Mouse (Mus musculus) 3134 (cell line): ENCODE measurements around the gene Nxpe3.
"Not testable (repeated sequence)": the region's sequence is repeated elsewhere in the genome, so short reads cannot be mapped to it uniquely, and the experiment has no call there.

Experiments used
- DNase-seq: peaks from one replicate; pipeline ENCODE4 v3.0.0-alpha.2; 2011; ENCODE audit warnings: low spot score; ENCODE audit not compliant: insufficient read length; ENCODE audit errors: extremely low read depth

Nxpe3 gene

DNA sequence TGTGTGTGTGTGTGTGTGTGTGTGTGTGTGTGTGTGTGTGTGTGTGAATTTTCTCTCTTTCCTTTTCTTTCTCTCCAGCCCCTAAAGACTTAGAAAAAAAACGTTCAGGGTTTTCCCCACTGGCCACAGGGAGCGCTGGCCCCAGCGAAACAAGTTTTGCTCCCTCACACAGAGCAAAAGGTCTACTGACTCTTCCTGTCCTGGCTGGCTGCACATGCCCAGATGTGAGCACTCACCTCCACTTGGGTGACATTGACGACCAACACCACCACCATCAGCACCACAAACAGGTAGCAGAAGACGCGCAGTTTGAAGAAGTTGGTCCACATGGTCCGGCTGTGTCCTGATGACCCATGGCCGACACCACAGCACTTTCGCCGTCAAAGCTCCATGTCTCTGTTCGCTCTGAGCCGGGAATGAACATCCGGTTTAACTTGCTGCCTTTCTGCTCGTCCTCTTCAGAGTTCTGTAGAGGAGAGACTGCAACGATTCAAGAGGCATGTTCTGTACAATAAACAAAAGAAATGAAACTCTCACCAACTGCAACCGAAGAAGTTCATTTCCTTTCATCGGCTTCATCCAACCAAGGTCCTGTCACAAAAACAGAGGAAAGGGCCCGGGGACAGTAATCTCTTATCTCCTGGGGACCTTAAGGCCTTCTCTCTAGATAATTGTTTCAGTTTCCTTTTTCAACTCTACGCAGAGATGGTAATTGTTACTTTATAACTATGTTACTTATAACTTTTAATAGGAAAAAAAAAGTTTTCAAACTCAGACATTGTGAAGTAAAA, 4.5 kb downstream of the Nxpe3 start:
- no peak for DNase-seq

DNA sequence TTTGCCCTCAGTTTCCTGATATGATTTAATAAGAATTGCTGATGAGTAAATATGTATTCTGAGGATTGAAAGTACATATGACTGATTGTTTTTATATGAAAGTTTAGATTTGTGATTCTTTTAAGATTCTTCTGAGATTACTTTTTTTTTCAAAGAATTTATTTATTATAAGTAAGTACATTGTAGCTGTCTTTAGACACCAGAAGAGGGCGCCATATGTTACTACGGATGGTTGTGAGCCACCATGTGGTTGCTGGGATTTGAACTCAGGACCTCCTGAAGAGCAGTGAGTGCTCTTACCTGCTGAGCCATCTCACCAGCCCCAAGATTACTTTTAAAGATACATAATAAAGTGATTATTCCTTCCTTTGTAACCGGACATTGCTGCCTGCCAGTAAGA, 5.6 kb downstream of the Nxpe3 start:
- no peak for DNase-seq

DNA sequence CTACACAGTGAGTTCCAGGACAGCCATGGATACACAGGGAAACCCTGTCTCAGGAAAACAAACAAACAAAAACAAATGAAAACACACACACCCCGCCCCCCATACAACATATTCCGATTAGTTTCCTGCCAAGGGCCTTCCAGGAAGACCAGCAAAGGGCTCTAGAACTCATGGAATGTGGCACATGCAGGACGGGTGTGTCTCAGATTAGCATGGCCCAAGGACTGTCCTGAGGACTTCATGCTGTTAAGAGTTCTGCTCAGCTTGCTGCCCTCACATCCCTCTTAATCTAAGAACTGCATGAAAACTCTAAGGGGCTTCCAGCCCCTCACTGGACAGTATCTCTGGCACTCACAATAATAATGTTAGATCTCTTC, 6.5 kb downstream of the Nxpe3 start:
- no peak for DNase-seq

DNA sequence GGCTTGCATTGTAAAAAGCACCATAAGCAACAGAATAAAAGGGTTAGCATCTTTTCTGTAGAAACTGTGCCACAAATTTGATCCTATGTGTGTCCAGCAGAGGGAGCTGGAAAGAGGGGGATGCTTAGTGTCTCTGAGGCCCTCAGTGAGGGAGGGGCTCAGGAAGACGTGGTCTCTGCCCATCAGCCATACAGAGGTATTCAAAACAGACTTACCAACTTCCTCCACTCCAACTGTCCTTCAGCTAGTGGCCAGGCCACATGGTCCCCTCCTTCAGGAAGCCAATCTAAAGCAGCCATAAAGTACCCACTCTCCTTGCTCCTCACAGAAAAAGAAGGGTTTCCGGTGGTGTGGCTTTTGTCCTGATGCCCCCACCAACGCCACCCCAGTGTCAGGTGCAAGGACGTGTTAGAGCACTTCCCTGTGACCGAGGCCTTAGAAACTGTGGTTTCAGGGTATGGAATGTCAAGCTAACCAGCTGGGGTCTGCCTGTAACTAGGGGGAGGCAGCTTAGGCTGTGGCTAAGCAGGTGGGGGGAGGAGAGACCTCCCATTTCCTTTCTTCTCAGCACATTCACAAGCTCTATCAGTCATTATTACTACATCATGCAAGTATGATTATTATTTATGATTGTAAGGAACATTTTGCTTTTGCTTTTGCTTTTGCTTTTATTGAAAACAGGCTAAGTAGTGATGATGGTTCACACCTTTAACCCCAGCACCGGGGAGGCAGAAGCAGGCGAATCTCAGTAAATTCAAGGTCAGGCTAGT, 7.1 kb downstream of the Nxpe3 start:
- DNase-seq, result no peak

DNA sequence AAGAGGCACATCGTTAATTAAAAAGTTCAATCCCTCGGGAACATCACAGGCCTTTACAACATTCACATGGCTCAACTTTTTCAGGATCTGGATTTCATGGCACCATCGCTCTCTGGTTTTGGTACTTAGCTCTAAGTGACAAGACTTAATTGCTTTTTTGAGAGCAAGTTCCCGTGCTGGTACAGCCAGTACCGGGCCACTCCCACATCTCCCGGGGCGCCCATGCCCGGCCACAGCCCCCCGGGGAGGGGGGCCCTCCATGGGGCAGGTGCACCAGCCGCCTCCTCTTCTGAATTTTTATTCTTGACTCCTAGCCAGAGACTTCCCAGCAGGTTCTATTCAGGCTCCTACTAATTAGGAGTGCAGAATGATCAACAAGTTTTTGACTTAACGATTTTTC, 10.8 kb downstream of the Nxpe3 start:
- DNase-seq, result no peak

DNA sequence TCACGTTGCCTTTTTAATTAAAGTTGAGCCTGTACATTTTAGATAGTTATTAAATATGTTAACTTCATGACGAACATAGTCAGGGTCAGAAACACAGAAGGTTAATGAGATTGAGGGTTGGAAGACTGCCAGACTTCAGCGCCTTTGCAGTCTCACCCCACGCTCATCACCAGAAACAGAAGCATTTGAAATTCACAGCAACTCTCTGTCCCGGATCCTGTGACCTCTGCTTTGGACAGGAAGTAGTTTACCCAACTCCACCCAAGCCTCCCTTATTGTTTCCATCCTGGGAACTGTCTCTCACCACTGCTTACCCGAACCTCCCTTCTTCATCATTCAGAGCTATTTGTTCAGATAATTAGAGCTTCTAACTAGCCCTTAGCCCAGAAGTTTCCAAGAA, 19.1 kb downstream of the Nxpe3 start:
- DNase-seq, result no peak

DNA sequence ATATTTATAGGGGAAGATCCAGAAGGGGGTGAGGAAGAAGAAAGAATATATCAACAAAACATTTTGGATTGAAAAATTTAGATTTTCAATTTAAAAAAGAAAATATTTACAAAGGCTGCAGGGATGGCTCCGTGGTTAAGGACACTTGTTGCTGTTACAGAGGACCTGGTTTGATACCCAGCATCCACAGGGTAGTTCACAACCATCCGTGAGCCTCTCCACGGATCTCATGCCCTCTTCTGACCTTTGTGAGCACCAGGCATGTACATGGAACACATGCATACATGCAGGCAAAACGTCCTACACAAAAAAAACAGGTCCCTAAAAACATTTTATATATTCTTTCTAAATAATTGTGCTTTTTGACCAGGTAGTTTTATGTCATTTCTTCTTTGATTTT, 31.3 kb downstream of the Nxpe3 start:
- no peak for DNase-seq

DNA sequence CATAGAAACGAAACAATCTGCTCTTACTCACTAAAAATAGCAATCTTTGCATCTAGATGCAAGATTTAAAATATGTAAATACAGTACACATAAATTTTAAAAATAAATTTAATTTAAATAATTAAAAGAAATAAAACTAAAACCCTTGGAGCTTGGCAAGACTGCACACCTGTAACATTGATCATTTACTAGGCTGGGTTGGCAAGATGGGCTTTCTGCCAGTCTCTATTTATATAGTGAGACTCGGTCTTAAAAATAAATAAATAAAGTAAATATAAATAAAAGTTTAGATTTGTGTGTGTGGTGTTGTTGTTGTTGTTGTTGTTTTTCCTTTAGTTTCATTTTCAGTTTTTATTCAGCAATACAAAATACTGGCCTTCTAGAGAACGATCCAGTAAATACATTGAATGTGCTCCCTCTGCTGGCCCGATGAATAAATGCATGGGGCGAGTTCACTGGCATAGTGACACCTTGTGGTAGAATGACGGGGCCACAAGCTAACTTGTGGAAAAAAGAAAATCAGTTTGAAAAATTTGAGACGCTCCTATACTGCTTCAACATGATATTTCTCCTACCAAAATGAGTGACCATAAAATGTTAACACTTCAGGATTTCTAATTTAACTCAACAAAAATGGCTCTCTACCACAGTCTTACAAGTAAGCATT, 31.8 kb downstream of the Nxpe3 start:
- peak; percentile 40 for DNase-seq

DNA sequence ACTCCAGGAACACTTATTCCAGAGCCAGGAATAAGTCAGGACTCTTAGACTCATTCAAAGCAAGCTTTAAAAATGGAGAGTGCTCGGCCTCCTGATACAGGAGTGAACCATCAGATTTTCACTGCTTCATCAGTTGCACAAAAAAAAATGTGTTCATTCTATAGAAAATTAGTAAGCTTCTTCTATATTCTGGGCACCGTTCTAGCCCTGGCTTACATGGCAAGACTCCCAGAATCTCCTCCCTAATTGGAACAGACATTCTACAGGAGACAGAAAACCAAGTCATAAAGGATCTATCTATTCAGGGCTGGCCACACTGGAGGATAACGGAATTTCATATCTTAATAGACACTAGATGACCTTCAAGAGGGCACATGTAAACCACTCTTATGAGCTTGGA, 34.0 kb downstream of the Nxpe3 start:
- DNase-seq, result no peak

DNA sequence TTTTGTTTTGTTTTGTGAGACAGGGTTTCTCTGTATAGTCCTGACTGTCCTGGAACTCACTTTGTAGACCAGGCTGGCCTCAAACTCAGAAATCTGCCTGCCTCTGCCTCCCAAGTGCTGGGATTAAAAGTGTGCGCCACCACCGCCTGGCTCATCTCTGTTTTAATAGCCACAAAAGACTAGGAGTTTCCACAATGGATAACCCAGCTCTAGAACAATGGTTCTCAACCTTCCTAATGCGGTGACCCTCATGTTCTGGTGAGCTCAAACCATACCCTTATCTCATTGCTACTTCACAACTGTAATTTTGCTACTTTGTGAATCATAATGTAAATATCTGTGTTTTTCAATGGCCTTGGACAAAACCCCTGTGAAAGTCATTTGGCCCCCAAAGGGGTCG, 35.7 kb downstream of the Nxpe3 start:
- not testable (repeated sequence) for DNase-seq

DNA sequence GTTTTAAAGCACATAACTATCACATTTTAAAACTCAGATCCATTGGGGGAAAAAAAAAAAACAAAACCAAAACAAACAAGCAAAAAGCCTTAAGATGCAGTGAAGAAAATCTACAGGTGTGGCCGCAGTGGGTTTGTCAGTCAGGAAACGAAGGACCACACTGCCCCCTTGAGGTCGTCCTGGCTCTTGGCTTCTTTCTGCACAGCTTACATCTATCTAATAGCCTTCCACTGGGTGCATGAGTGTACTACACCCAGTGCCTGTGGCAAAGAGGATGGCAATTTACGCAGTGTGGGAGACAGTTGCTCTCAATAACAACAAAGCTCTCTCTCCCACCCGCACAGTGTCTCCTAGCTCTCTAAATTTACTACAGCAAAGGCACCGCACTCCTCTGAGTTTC, 36.6 kb downstream of the Nxpe3 start:
- DNase-seq, result peak; percentile 26

DNA sequence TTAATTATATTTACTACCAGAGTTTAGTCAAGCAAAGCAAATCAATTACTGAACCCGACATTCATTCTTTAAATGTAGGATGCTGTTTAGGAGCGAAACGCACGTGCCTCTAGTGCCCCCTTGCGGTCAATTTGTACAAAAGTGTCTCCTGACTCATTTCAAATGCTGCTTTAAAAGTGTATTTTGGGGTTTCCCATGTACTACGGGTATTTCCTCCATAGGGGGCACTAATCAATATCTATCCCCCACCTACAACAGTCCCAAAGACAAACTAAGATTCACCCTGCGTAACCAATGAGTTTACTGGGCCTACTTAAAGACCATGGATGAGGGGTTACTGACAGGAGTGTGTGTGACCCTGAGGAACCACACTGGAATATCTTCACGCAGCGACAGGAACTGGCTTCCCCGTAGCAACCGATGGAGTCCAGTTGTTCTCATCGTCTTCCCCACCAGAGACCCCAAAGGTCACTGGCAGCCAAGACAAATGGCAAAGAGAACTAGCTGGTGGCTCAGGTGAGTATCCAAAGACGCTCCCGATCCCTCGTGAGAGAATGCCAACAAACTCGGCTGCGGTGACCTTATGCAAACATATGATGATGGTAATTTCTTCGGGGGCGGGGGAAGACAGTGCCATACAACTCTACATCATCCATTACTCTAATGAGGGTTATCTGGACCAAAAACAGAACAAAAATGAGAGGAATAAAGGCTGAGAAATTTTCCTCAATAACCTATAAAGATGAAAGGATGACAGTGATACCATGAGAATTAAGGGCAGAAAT, 42.0 kb downstream of the Nxpe3 start:
- no peak for DNase-seq

DNA sequence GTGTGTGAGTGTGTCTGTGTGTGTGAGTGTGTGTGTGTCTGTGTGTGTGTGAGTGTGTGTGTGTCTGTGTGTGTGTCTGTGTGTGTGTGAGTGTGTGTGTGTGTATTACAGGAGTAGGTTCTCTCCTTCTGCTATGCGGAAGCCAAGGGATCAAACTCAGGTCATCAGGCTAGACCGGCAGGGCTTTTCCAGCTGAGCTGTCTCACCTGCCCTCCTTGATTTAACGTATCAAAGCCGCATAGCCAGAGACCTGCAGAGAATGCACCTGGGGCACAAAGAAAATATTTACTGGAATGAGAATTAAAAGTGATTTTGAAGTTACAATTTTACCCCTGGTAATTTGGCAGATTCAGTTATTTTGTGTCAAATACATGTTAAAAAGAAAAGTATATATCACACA, 42.6 kb downstream of the Nxpe3 start:
- no peak for DNase-seq

DNA sequence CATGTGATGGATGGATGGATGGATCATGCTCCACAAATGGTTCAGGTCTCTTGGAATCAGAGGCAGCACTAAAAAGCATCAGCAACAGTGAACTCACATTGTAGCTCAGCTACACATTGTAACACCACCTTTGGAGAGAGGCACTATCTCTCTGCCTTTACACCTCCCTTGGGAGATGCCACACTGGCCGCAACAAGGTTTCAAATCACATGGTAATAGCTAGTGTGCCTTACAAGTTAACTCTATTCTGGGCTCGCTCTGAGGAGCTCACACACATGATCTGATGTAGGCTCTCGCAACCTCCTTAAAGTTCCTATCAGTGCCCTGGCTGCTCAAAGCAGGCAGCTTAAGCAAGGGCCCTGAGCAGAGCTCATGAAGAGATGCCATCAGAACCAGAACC, 44.6 kb downstream of the Nxpe3 start:
- DNase-seq, result no peak

DNA sequence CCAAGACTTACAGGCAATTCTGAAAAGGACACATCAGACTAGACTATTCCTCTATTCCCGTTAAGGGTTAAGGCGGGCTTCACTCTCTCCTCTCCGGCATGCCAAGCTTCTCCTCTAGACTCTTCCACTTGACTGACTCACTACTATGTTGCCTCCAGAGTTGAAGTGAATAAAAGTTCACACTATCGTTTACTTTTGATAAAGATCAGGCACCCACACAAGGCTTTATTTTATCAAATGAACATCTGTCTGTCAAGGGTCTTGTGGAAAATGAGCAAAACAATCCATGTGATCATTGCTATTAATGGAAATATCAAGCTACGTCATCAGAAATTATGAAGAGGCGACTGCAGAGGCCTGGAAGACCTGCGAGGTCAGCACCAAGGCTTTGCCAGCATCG, 47.4 kb downstream of the Nxpe3 start:
- DNase-seq, result no peak

DNA sequence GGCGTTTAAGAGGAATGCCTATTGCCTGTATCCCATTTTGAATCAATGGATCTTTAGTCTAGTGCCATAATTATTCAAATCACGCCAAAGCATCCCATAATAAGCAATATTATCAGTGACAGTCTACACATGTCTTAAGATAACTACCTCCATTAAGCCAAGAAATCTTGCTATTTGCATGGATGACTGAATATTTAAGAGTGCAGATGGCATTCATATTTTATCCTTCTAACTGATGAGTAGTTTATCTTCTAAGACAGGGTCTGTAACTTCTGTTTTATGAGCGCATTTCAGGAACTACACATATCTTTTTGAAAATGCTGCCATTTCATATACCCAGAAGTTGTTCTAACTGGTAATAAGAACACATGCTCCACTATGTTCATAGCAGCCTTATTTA, 50.2 kb downstream of the Nxpe3 start:
- DNase-seq, result no peak

DNA sequence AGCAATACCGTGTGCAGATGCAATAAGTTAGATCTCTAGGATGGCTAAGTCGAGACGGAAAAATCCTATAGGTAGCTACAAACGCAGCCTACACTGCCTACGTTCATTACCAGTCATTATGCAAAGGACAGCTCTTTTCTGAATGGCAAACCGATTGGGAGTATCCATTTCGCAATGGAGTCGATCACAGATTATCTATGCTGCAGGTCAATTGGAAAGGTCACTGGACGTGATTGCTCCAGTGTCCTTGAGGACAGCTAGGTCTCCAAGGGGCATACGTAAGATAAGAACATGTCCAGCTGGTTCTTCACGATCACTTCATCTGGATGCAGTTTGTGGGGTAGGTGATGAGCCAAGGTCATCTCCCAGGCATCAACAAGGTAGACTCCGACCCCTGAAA, 51.2 kb downstream of the Nxpe3 start:
- no peak for DNase-seq

DNA sequence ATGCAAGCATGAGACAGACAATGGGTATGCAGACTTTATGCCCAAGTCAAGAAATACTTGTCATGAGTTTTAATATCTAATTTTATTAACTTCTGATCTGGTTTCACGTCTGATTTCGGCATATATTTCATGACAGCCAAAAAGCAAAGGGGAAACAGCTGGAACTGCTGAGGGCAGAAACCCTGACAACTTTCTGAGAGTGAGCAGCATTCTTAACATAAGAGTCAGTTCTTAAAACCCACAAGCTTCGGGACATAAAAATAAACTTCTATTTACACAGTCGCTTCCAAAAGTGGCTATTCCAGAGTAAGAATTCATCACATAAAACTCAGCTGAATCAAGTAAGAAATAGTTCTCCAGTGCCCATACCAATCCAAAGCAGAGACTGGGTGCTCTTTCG, 52.0 kb downstream of the Nxpe3 start:
- DNase-seq, result no peak

DNA sequence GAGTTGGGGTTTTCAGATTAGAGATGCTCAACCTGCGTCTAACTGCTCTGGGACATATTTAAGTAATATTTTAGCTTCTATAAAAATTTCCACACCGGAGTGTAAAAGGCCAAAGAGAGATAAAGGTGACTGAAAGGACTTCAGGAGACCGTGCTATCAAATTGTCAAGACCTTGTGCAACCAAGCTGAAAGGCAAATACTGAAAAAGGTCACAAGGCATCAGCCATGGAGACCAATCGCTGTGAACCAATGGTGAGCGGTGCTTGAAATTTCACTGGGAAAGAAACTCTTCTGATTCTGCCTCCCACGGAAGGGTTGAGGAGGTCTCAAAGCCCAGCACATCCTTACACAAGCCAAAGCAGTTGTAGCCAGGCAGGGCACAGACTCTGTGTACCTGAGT, 53.6 kb downstream of the Nxpe3 start:
- no peak for DNase-seq

DNA sequence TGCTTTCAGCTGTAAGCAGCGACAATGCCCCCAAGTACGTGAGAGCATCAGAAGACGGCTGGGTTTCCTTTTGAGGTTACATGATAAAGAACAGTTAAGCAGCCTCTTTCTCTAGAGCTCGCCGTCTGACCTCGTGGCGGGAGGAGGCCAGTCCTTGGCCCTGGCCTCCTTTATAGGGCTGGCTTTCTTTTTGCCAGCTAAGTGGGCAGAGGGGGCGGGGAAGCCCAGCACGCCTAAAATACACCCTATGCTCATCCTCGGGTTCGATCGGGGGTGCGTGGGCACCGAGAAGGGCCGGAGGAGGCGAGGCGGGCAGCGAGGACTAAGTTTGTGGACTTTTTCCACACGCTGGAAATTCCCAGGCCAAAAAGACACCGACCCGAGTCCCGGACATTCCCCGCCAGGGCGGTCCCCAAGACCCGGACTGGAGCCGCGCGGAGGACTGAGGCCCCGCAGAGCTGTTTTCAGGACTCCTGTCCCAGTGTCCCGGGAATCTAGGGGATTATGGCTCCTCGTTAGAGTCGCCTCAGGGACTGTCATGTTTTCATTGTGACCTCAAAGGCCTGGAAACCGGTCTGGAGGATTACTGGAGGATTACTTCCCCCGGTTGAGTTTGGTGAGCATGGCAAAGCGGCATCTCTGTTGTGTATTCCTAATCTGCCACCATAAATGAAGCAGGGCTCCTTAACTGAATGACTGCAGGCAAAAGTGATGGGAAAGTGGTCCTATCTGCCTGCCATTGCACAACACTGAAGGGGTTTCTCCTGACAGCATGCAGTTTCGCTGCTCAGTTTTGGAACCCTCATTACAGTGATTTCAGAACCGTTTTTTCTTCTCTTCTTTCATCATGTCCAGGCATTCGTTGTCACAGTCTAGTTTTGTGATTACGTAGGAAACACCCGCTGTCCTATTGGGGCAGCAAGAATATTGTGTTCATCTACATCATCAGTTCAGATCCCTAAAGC, 56.3 kb downstream of the Nxpe3 start, which contains the start of gene Nfkbiz:
TSS of gene Nfkbiz (minus strand) at position 390 of the 965 bp plus-strand sequence.
- DNase-seq, result peak; percentile 92
